Mouse (Mus musculus): ENCODE data around the gene Trim5.

DNA sequence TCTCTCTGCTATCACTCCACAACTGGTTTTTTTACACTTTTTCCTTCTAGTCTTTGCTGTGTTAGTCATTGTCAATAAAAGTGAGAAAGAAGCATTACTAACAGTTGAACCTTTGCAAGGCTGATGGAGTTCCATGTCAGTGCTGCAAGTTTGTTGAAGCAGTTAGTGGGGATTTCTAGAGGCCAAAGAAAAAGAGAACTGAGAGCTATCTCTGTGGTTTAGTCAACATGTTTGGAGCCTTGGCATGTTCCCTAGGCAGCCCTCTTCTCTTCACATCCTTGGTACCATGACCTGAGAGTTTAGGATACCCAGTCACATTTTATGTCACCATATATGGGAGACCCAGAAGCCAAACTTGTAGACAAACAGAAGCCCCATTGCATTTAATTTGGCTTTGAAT is 47.0 kb downstream of the Trim5 start:
- no peak for TF ChIP-seq CTCF (IDR thresholded peaks at IDR 0.05; ENCODE audit: low read depth)
- no peak for TF ChIP-seq EP300 (IDR thresholded peaks at IDR 0.05; ENCODE audit: low read depth)

Data from liver, embryonic 14.5 days (tissue).